Mouse (Mus musculus) neutrophil, adult 83 days (primary cell): ENCODE results near the gene Acvr2b. TPM values are rescaled to one million over a fixed set of nuclear protein-coding genes. Genes with fewer than 3 reads are reported as not detected.

Source experiments
- total RNA-seq, 2 experiments: library from RNA; stranded (reverse); gene quantifications; one replicate each; pipeline ENCODE4 v1.2.4; 2023

Gene Acvr2b
- 1 to 10 TPM; 1.2 to 1.6 TPM for total RNA-seq

GRCm38 (mm10) chr9:119401801-119402214 is at the start of gene Acvr2b:
Gene Acvr2b, plus strand, starts transcription at chr9:119402118.

GRCm38 (mm10) chr9:119357331-119358057 is 44.4 kb upstream of the Acvr2b start, which contains the start of gene Xylb:
Gene Xylb, plus strand, starts transcription at chr9:119357381.

GRCm38 (mm10) chr9:119365284-119365683 is 36.6 kb upstream of the Acvr2b start, which contains the start of gene Slc22a14:
Gene Slc22a14, minus strand, starts transcription at chr9:119365553.

GRCm38 (mm10) chr9:119444738-119445429 is 43.0 kb downstream of the Acvr2b start, which contains the start of gene Exog:
Gene Exog, plus strand, starts transcription at chr9:119444943.

Other genes with a start within 250 kb of the Acvr2b start
- gene Acaa1b, start 245.0 kb upstream of the Acvr2b start, total RNA-seq: under 1 TPM; 0.26 to 0.88 TPM
- not detected for gene Gm47289, start 243.0 kb upstream of the Acvr2b start, total RNA-seq
- gene Slc22a13, start 193.0 kb upstream of the Acvr2b start, total RNA-seq: not detected
- gene Oxsr1, start 79.7 kb upstream of the Acvr2b start, total RNA-seq: 10 to 100 TPM; 24.2 to 25.8 TPM
- gene Acaa1a, start 62.4 kb upstream of the Acvr2b start, total RNA-seq: 10 to 100 TPM; 47.4 to 49.3 TPM
- 10 to 100 TPM; 71.1 to 86.1 TPM for gene Myd88, start 60.7 kb upstream of the Acvr2b start, total RNA-seq
- 1 to 10 TPM in 1 of 2 experiments, under 1 TPM in 1; 0.97 to 1.1 TPM for gene Xylb, start 44.7 kb upstream of the Acvr2b start, total RNA-seq
- gene Slc22a14, start 36.6 kb upstream of the Acvr2b start, total RNA-seq: not detected
- gene Exog, start 42.8 kb downstream of the Acvr2b start, total RNA-seq: 1 to 10 TPM; 3.8 to 4.0 TPM
- gene Scn5a, start 176.9 kb downstream of the Acvr2b start, total RNA-seq: not detected